Comparison of ENCODE assay signal across 16 mouse cellular contexts in the genomic region with DNA sequence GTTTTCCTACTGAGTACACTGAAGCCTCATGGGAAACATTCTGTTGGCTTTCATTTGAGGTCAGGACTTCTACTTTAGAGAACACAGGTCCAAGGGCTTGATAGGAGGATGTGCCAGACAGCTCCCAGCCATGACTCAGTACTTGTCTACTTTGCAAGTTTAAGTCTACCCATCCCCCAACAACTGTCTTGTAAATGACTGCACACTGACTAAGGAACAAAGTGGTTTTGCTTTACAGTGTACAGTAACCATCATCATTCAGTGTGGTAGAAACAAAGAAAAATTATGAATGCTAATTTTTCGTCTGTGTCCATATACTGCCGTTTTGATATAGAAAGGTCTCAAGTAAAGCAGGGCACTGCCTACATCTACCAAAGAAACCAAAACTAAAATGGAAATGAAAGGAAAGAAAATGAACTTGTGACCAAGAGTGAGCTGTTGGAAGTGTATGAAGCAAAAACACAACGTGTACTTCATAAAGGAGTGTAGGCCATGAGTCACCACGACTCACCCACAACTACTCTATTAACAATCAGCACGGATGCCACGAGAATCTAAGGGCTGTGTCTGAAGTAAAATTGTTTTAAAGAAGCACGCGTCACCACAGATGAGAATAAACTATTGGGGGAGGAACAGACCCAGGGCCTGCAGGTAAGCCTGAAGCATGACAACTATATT. TPM values are rescaled to one million over a fixed set of nuclear protein-coding genes. Genes with fewer than 3 reads are reported as not detected.
DNase-seq lines count a peak whose midpoint lies in the region; ATAC-seq and TF ChIP-seq lines count a peak whose summit lies in the region.
"Had no signal": no experiment of that assay in that cellular context is flagged by ENCODE, and none has a peak within 500 bp of the region (broad histone marks: within the 10 kb centered on the region; RNA-seq: fewer than 3 reads in every experiment).

No protein-coding gene starts in this region.

- in situ Hi-C loops in Patski (cut with MboI; ENCODE audit: low pct_unique_long_range_greater_than_20kb): no loop called here

- H3K4me2 ChIP-seq in liver, postnatal 0 days (ENCODE audit: low read depth, low read length): no peak overlapping the region
- H3K4me2 ChIP-seq in liver, embryonic 11.5 days: no peak overlapping the region
- no peak overlapping the region for H3K4me2 ChIP-seq in hindbrain, postnatal 0 days (ENCODE audit: low read depth, low read length)
- H3K4me2 ChIP-seq: heart, embryonic 12.5 days; intestine, embryonic 15.5 days had no signal

- H3K9ac ChIP-seq in liver, postnatal 0 days (replicated peaks): no peak overlapping the region
- no peak overlapping the region for H3K9ac ChIP-seq in liver, embryonic 11.5 days (ENCODE audit: low read depth, low read length)
- H3K9ac ChIP-seq in hindbrain, postnatal 0 days (replicated peaks; ENCODE audit: low read length): no peak overlapping the region
- H3K9ac ChIP-seq: heart, embryonic 12.5 days; intestine, embryonic 15.5 days had no signal

- no peak overlapping the region for H3K27ac ChIP-seq in liver, postnatal 0 days (ENCODE audit: low read depth)
- no peak overlapping the region for H3K27ac ChIP-seq in liver, embryonic 11.5 days (ENCODE audit: low read depth, low read length)
- H3K27ac ChIP-seq in hindbrain, postnatal 0 days: no peak overlapping the region
- H3K27ac ChIP-seq: intestine, embryonic 15.5 days had no signal

- H3K9me3 ChIP-seq in liver, postnatal 0 days (ENCODE audit: low read length): no peaks in the 10 kb centered on the region
- no peaks in the 10 kb centered on the region for H3K9me3 ChIP-seq in liver, embryonic 11.5 days (ENCODE audit: control insufficient read depth, low read length)
- H3K9me3 ChIP-seq in hindbrain, postnatal 0 days (ENCODE audit: low read length): no peaks in the 10 kb centered on the region
- H3K9me3 ChIP-seq: heart, embryonic 12.5 days; intestine, embryonic 15.5 days had no signal

- H3K4me3 ChIP-seq in liver, postnatal 0 days (ENCODE audit: low read depth, low read length): no peak overlapping the region
- H3K4me3 ChIP-seq in liver, embryonic 11.5 days (ENCODE audit: low read depth, low read length): no peak overlapping the region
- H3K4me3 ChIP-seq in hindbrain, postnatal 0 days (ENCODE audit: low read length): no peak overlapping the region
- H3K4me3 ChIP-seq: erythroblast, embryonic 14.5 days; heart, embryonic 12.5 days; intestine, embryonic 15.5 days had no signal

- H3K27me3 ChIP-seq in liver, postnatal 0 days (ENCODE audit: insufficient read depth, low read length): no peaks in the 10 kb centered on the region
- no peaks in the 10 kb centered on the region for H3K27me3 ChIP-seq in liver, embryonic 11.5 days (replicated peaks; ENCODE audit: control insufficient read depth, insufficient read depth, low read length)
- H3K27me3 ChIP-seq in Patski: no peaks in the 10 kb centered on the region
- H3K27me3 ChIP-seq in hindbrain, postnatal 0 days (ENCODE audit: insufficient read depth, low read length): no peaks in the 10 kb centered on the region
- H3K27me3 ChIP-seq: heart, embryonic 12.5 days; intestine, embryonic 15.5 days had no signal

- POLR2A ChIA-PET in Patski (lab: Charles Lee): no interaction called here

- no peak for DNase-seq in liver, postnatal 0 days
- no peak for DNase-seq in liver, embryonic 11.5 days (ENCODE audit: low spot score)
- no peak for DNase-seq in Patski (ENCODE audit: low read depth, low spot score)
- DNase-seq in induced T-regulatory cell, adult 2 months (ENCODE audit: low read depth): peak; percentile 68
- DNase-seq in cerebellum, adult 9-10 months: no peak
- DNase-seq in adrenal gland, postnatal 4 days (ENCODE audit: low spot score in 2 of 2): no peak
- no peak for DNase-seq in hindbrain, postnatal 0 days (ENCODE audit: low spot score)
- DNase-seq in gastrocnemius, postnatal 10 days: no peak
- DNase-seq: cerebellum, postnatal 25 days; lung, adult 2 months; midbrain, embryonic 14.5 days; right cerebral cortex, postnatal 4 days; thymus, adult 2 months had no signal

- no peaks in the 10 kb centered on the region for H3K4me1 ChIP-seq in liver, postnatal 0 days (ENCODE audit: insufficient read depth)
- H3K4me1 ChIP-seq in liver, embryonic 11.5 days (replicated peaks; ENCODE audit: control insufficient read depth, insufficient read depth, low read length): no peaks in the 10 kb centered on the region
- no peaks in the 10 kb centered on the region for H3K4me1 ChIP-seq in hindbrain, postnatal 0 days (ENCODE audit: insufficient read depth, low read length)
- H3K4me1 ChIP-seq: heart, embryonic 12.5 days; intestine, embryonic 15.5 days had no signal

- CTCF ChIA-PET in Patski (lab: Charles Lee): interaction anchor here (0.8 kb wide), 1 partner anchor 12 kb away, joined by 3 read pairs; no protein-coding TSS in a partner anchor

- no peak for TF ChIP-seq EP300 in liver, postnatal 0 days (IDR thresholded peaks at IDR 0.05; ENCODE audit: low read depth)

- TF ChIP-seq CTCF in liver, postnatal 0 days (IDR thresholded peaks at IDR 0.05; ENCODE audit: low read depth): no peak
- no peak for TF ChIP-seq CTCF in Patski (IDR thresholded peaks at IDR 0.05)
- no peak for TF ChIP-seq CTCF in hindbrain, postnatal 0 days (IDR thresholded peaks at IDR 0.05; ENCODE audit: low read depth)

- H3K36me3 ChIP-seq in liver, postnatal 0 days (replicated peaks; ENCODE audit: insufficient read depth, low read length): no peaks in the 10 kb centered on the region
- H3K36me3 ChIP-seq in liver, embryonic 11.5 days (ENCODE audit: control insufficient read depth, insufficient read depth, low read length): no peaks in the 10 kb centered on the region
- H3K36me3 ChIP-seq in hindbrain, postnatal 0 days (ENCODE audit: insufficient read depth, low read length): no peaks in the 10 kb centered on the region
- H3K36me3 ChIP-seq: intestine, embryonic 15.5 days had no signal

- 70% methylated on average over 8 of the region's 8 CpGs for WGBS in liver, postnatal 0 days (ENCODE audit: insufficient replicate concordance)
- 88% methylated on average over 8 of the region's 8 CpGs for WGBS in liver, embryonic 11.5 days
- WGBS in hindbrain, postnatal 0 days: 95% methylated on average over 8 of the region's 8 CpGs

- peak; percentile 41 for ATAC-seq in liver, postnatal 0 days
- ATAC-seq in liver, embryonic 11.5 days (replicated peaks; ENCODE audit: low FRiP score): no peak
- ATAC-seq in Patski: peak; percentile 62
- ATAC-seq in hindbrain, postnatal 0 days: no peak
- ATAC-seq: intestine, embryonic 15.5 days had no signal

RNA-seq across cellular contexts. Expression of a gene that starts 53.3 kb away (rescaled TPM):
- 13.3 and 14.0 TPM in 2 replicates for polyA plus RNA-seq in liver, postnatal 0 days (2015; fragmentation: Nextera tagmentation; extraction: Ambion mirVana)
- 15.0 and 18.2 TPM in 2 replicates for polyA plus RNA-seq in liver, embryonic 11.5 days (2014; fragmentation: Nextera tagmentation; extraction: Ambion mirVana)
- polyA plus RNA-seq in Patski (2021): 16.2 TPM
- 10 to 100 TPM; 13.7 to 13.8 TPM for total RNA-seq in adrenal gland, postnatal 4 days (2021)
- total RNA-seq in hindbrain, postnatal 0 days (2014; rRNA removed): 4.9 and 5.4 TPM in 2 replicates
- 5.7 and 6.5 TPM in 2 replicates for polyA plus RNA-seq in hindbrain, postnatal 0 days (2015; fragmentation: Nextera tagmentation; extraction: Ambion mirVana)
- total RNA-seq in gastrocnemius, postnatal 10 days (2021): 10 to 100 TPM; 11.5 to 14.2 TPM

Comparison
In these comparisons a context has a peak if more than half of its experiments do, and no peak if none do; other contexts are left out.
1. ATAC-seq: peak in liver, postnatal 0 days (single experiment) and Patski (single experiment); none in liver, embryonic 11.5 days (single experiment) and hindbrain, postnatal 0 days (single experiment).